Mouse (Mus musculus) c-Kit-negative CD71-positive TER-119-positive erythroid progenitor cells, embryonic 14.5 days (primary cell): ENCODE data around the gene Orai3.
A peak's percentile ranks its signal among the peaks of the same experiment; 100 is the strongest.
"Not testable (repeated sequence)": the region's sequence is repeated elsewhere in the genome, so short reads cannot be mapped to it uniquely, and the experiment has no call there.

Experiments used
- DNase-seq: peaks from one replicate; pipeline ENCODE4 v3.0.0-alpha.2; 2013; ENCODE audit warnings: low read depth, low spot score

Orai3 gene

DNA sequence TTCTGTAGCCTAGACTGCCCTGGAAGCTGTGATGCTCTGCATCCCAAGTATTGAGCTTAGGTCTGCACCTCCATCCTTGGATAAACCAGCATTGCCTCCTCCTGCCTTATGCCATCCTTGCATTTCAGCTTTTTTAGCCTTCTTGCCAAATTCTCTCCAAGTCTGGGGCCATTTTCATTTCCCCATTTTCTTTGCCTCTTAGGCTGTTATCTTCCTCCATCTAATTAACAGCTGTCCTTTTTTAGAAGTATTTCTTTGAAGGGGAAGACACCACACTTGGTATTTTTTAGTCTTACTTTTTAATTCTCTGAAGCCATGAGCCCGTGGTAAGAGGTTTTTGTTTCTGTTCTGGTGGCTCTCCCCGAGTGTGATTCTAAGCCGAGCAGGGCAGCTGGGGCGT lies 6.0 kb upstream of the Orai3 start:
- DNase-seq, result no peak

DNA sequence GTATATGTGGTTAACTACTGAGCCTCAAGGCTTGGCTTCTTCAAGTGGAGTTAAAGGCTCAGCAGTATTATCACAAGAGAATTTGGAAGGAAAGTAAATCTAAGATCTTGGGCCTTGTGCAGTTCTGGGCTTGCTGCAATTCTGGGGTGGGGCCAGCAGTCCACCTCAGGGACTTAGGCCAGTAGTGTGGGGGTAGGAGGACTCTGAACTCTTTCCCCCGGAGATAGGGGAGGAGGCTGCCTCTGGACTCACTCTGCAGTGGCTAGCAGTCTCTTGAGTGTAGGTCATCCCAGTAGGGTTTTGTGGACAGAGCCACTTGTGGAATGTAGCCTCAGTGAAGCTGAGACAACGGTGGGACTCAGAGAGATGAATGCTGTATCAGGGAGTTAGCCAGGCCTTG lies 3.9 kb upstream of the Orai3 start:
- no peak for DNase-seq

DNA sequence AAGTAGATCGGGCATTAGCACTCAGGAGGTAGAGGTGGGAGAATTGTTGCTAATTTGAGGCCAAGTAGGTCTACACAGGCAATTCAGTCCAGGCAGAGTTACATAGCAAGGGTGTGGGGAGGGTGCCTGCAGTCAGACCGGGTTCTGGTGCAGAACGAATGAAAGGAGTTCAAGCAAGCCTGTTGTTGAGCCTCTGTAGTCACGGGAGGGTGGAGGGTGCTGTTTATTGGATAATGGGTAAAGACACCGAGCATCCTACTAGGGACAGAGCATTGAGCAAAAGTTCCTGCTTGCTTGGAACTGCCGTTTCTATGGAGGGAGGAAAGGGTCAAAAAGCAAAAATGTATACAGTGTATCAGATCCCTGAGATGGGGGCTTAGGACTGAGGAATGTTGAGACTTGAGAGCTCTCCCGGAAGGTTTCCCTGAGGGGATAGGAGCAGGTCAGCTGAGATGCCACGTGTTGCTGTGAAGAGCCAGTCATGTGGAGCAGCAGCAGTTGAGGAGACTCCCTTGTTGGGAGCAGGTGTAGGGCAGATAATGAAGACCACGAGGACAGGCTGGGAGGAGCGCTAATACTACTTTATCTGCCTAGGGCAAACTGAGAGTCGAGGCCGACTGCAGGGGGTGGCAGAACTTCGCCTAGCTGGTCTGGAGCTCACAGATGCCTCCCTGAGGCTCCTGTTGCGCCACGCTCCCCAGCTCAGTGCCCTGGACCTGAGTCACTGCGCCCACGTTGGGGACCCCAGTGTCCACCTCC lies 2.6 kb upstream of the Orai3 start:
- peak; percentile 78 for DNase-seq

DNA sequence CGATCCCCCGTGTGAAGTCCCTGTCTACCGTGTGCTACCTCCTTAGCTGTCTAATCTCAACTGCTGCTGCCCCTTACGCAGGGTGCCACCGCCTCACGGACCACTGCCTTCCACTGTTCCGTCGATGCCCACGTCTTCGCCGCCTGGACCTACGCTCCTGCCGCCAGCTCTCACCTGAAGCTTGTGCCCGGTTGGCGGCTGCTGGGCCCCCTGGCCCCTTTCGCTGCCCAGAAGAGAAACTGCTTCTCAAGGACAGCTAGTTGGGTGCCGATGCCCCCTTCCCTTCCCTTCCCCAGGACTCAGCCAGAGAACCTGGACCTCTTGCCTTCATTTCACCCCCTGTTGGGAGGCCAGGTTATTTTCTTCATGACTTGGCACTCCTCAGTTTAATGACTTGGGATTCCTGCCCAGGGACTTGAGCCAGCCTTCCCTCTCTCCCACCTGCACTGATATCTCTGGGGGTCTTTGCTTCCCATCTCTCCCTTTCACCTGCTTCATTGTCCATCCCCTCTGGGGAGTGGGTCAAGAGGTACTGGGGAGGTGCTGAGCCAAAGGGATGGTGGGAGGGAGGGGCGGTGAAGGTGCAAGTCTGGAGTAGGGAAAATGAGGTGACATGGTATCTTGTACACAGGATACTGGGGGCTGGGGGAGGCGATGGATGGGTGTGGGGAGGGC lies 1.8 kb upstream of the Orai3 start:
- DNase-seq, result no peak

DNA sequence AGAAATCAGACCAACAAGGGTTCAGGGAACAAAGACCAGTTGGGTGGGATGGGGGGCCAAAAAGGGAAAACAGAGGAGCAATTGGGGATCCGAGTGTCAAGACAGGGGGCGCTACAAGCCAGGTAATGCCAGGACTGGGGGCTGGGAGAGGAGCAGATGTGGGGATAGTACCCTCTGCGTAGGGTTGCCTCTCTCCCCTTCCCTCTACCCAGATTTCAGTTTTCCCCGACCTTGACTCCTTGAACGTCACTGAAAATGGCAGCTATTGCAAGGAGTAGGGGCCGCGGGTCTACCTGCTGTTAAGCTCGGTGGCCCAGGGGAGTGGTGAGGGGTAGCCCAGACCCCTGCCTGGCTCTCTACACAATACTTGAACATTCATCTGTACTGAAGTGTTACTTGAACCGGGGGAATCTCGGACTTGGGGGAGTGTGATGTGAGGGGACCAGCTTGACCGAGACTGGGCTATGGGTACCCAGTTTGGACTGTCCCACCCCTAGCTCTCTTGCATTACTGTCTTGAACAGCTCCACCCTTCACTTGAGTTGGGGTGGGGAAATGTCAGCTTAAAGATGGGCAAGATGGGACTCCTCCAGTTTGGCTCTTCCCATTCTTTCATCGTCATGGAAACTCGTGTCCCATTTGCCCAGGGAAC lies 1.1 kb upstream of the Orai3 start:
- no peak for DNase-seq

DNA sequence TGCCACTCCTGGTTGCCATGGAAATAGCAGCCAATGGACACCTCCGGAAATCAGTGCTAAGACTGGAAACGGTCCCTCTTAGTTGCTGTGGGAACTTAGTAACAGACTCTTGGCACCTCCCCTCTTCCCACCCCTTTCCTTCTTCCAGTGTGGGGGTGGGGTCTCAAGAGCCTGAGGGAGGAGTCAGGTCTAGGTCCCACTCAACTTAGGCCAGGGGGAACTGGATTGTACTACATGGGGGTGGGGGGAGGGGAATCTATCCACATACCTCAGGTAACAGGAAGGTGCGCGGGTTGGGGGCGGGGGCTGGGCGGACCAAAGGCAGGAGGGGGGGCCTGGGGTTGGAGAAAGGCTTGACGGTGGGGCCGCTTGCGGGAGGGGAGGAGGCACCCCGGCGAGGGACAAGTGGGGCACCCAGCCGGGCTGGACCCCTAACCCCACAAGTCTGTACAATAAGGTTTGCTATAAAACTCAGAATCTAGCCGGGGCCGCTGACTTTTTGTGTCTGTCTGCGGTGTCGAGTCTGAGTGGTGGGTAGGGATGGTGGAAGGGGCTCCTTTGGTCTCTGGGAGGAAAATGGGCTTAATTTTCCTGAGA lies 520 bp upstream of the Orai3 start:
- peak; percentile 74 for DNase-seq

- DNase-seq, result no peak
Observed at GRCm38 (mm10) chr7:127770039-127770905, 657 bp downstream of the Orai3 start.

- DNase-seq, result no peak
Observed at GRCm38 (mm10) chr7:127771262-127771661, 1.6 kb downstream of the Orai3 start.

GRCm38 (mm10) chr7:127772080-127772479 lies 2.5 kb downstream of the Orai3 start:
- no peak for DNase-seq

- no peak for DNase-seq
Observed at GRCm38 (mm10) chr7:127772557-127772956, 2.9 kb downstream of the Orai3 start.

- peak; percentile 60 for DNase-seq
Observed at GRCm38 (mm10) chr7:127773664-127774384, 4.2 kb downstream of the Orai3 start.

- not testable (repeated sequence) for DNase-seq
Observed at GRCm38 (mm10) chr7:127775837-127776236, 6.2 kb downstream of the Orai3 start.

GRCm38 (mm10) chr7:127776426-127776825 lies 6.8 kb downstream of the Orai3 start, which contains the start of gene Setd1a:
TSS of gene Setd1a (plus strand) at chr7:127776670.
- DNase-seq, result peak; percentile 74

- peak; percentile 95 for DNase-seq
Observed at GRCm38 (mm10) chr7:127776878-127777473, 7.4 kb downstream of the Orai3 start.

DNA sequence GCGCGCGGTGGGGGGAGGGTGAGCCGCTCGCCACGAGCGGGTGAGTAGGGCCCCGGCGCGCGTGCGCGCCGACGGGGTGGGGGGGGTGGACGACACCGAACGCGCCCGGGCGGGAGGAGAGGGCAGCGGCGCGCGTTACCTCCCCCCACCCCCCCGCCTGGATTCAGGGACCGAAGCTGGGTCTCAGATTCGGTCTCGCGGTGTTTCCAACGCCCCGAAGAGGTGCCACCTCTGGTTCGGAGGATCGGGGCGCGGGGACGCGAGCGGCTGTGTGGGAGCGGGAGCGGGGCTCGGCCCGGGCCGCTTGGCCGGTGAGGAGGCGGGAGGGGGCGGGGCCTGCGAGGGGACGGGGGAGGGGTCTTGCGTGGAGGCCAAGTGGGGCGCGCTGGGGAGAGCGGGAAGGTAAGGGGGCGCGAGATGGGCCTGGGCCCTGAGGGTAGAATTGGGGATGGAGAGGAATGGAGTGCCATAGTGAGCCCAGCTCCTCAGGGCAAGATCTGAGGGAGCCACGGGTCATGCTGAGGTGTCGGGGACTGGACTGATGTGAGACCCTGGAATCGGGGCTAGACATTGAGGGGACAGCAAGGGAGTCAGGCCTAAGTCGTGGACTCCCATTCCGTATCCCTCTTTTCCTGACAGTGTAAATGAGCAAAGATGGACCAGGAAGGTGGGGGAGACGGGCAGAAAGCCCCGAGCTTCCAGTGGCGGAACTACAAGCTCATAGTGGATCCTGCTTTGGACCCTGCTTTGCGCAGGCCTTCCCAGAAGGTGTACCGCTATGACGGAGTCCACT lies 8.1 kb downstream of the Orai3 start:
- no peak for DNase-seq

DNA sequence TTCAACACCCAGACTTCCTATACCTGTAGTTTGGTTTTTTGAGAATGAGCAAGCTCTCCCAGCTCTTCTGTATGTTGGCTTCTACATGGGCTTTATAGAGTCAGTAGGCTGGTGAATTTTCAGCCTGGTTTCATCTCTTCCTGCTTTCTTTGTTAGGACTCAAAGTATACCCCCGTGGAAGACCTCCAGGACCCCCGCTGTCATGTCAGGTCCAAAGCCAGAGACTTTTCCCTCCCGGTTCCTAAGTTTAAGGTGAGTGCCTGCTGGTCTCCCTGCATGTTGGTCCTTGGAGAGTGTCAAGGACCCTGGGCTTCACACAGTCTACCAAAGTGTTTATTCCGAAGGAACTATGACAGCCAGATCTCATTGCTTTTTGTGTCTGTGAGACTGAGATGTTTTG lies 8.7 kb downstream of the Orai3 start:
- no peak for DNase-seq

GRCm38 (mm10) chr7:127785308-127785707 lies 15.7 kb downstream of the Orai3 start, which contains the start of gene Gm49388:
TSS of gene Gm49388 (plus strand) at chr7:127785608.
- no peak for DNase-seq

GRCm38 (mm10) chr7:127797076-127797845 lies 27.6 kb downstream of the Orai3 start:
- DNase-seq, result no peak
